Mouse (Mus musculus) kidney, postnatal 10 days (tissue): ENCODE measurements at regions not wholly inside any gene's neighbourhood (a gene's known extent, or its start where the extent isn't known, plus 50 kb on each side); places are given as distances from the start of the nearest gene placed in this dataset.
A peak's percentile ranks its signal among the peaks of the same experiment; 100 is the strongest.

ENCODE experiments used
- DNase-seq: peaks from one replicate; pipeline ENCODE4 v3.0.0; 2021; ENCODE audit warnings: mixed read lengths

DNA sequence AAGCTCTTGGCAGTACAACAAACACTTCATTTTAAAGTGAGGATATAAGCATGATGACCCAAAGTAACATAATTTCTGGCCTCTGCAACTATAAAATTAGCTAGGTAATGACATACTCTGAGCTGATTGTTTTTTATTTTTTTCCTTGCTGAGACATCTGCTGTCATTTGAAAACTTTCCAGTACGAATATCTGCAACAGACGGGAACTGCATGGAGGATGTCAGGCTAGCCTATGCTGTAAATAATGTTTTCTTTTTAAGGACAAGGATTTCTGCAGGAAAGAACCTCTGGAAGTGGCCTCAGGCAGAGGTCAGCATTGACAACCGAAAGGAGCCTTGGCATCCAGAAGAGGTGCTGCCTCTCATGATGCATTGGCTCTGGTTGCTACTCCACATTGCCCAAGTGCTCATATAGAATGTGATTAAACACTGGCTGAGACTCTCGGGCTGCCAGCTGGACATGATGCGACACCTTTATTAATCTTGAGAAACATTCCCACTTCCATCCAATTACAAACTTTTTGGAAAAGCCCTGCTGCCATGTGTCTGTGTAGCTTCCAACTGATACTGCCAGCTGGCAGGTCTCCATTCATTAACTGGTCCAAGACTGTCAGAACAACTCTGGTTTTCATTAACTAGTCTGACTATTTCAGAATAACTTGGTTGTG lies 837.9 kb downstream of the Ryr2 start:
- DNase-seq, result no peak

GRCm38 (mm10) chr13:11247541-11247940 lies 859.2 kb downstream of the Ryr2 start:
- peak; percentile 26 for DNase-seq

- no peak for DNase-seq
Observed at GRCm38 (mm10) chr13:11216671-11217330, 856.2 kb upstream of the Chrm3 start.

DNA sequence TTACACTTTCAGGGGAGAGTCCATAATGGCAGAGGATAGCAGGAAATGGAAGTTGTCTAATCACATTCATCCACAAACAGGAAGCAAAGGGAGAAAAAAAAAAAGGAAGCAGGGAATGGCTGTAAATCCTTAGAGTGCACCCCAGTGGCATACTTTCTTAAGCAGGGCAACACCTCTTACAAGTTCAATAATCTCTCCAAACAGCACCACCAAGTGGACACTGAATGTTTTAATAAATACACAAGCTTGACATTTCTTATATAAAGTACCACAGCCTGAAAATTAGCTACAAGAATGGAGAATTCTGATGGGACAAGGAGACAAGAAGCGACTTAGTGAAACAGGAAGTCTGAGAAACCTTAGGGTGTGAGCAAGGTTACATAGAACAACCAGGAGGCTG lies 849.5 kb upstream of the Chrm3 start:
- no peak for DNase-seq

- DNase-seq, result no peak
Observed at GRCm38 (mm10) chr13:11205216-11205786, 844.7 kb upstream of the Chrm3 start.

DNA sequence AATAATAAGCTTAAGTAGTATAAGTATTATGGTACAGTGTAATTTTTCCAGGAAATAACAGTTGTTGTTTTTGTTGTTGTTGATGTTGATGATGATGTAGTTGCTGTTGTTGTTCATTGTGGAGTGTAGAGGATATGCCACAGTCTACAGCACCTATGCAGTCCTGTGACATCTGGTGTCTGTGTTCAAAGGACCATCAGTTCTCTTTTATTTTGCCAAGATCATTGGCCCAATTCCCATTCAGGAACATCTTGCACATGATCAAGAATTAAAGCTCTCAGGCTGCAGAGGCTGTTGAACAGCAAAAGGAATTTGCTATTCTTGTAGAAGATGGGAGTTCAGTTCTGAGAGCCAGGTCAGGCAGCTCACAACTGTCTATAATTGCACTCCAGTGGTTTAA lies 841.3 kb upstream of the Chrm3 start:
- no peak for DNase-seq

DNA sequence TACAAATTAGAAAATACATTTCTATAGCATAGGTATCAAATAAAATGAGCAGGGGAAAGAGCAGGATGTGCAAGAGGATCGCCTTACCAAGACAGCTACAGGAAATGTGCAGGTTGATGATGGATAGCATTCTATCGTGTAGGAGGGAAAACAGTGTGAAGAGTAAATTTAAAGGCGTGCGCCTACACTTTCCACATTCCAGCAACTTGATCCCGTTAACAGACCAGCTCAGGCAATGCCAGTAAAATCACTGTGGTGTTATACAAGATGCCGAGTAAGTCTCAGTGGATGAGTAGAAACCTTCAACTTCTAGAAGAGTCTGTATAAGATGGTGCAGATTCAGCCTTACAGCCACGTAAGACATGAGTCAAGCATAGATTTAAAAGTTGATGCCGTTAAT lies 831.8 kb upstream of the Chrm3 start:
- DNase-seq, result no peak

DNA sequence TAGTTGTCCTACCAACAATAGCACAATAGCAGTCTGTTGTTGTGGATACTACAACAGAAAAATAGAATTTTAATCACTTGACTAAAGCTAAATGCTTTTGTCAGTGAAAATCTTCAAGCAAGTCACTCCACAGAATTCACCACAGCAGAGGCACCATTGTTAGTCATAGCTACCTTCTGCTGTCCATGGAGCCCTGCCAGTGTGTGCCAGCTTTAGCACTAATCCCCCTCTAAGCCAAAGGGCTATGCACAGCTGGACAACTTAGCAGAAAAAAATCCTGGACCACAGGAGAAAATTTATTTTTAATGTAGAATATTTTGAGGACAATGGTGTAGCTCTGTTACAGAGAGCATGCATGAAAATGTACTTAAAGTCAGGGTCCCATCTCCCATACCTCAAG lies 820.5 kb upstream of the Chrm3 start:
- DNase-seq, result no peak

DNA sequence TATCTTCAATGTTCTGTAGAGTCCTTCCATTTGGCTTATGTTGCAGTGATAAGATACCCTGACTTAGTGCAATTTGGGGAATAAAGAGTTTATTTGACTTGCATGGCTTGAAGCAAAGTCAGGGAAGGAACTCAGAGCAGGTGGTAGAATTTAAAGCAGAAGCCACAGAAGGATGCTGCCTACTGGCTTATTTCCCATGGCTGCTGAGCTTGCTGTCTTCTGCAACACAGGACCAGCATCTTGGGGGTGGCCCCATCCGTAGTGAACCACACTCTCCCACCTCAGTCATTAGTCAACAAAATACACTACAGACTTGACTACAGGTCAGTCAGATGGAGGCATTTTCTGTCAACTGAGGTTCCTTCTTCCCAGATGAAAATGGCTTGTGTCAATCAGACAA lies 819.7 kb upstream of the Chrm3 start:
- no peak for DNase-seq

DNA sequence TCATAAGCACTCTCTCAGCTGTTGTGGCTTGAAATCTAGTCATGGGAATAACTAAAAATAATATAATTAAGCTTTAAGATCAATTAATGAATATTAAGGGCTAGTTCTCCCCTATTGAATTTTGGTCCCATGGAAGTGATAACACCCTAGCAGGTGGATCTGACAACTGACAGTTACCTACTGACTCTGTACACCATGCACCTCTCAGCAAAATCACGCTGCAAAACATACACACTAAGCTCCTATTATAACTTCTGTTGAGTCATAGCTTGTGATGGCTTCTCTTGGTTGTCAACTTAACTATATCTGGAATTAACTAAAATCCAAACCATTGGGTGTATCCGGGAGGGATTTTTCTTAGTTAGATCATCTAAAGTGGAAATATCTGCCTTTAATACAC lies 817.9 kb upstream of the Chrm3 start:
- no peak for DNase-seq

- DNase-seq, result no peak
Observed at GRCm38 (mm10) chr13:11177642-11178420, 817.2 kb upstream of the Chrm3 start.

DNA sequence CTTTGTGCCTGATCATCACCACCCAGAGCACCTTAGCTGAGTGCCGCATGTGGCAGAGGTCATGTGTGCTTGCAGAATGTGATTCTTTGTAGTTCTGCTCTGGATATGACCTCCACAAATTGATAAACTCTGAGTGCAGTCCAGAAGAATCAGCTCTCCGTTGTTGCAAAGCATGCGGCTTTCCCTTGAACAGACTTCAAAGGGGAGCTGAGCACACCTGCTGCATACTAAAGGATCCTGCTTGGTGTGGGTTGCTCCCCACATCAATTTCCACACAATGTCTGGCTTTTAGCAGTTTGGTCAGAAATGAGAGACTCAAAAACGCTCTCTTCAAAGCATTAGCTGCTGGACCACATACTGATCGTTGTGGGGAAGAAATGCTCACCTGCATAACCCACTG lies 806.5 kb upstream of the Chrm3 start:
- DNase-seq, result no peak

GRCm38 (mm10) chr13:11164130-11164529 lies 803.5 kb upstream of the Chrm3 start:
- no peak for DNase-seq

DNA sequence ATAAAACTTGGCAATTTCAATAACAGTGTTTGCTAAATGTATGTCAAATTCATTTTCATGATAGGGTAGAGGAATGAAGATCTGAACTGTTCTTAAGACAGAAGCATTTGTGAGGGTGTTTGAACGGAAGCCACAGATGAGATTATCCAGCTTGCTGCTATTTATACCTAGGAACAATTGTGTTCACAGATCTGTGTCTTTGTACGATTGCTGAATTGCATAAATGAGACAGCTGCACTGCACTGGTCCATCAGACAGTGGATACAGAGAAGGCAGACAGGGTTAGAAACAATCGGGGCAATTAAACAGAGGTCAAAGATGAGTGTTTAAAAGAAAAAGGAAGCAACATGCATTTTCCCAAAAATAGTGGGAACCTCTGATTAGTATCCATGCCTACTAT lies 786.6 kb upstream of the Chrm3 start:
- DNase-seq, result no peak

DNA sequence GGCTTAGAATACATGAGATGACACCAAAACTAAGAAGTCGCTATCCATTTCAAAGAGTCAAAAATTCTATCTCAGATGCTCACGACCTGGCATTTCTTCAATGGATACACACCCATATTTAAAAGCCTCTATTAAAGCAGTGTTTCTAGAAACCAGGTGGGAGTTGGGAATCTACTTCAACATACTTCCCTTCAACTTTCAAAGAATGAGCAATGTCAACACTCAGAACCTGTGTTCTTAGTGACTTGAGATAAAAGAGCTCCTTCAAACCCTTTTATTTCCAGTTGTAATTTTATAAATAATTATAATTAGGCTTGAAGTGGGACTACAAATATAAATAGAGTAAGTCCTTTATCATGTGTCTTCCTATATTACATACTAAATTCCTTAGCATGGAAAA lies 747.0 kb upstream of the Chrm3 start:
- DNase-seq, result no peak

- no peak for DNase-seq
Observed at GRCm38 (mm10) chr13:11106426-11106825, 745.8 kb upstream of the Chrm3 start.

DNA sequence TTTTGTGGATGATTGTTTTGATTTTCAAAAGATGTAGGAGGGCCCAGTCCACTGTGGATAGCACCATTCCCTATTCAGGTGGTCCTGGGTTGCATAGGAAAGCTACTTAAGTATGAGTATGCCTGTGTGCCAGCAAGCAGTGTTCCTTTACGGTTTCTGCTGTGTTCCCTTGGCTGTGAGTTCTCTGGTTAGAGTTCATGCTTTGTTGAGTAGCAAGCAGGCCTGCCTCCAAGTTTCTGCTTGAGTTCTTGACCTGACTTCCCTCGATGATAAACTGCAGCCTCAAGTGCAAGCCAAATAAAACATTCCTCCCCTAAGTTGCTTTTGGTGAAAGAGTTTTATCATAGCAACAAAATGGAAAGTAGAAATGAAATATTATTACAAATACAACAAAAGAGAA lies 744.9 kb upstream of the Chrm3 start:
- peak; percentile 72 for DNase-seq

GRCm38 (mm10) chr13:11099586-11099950 lies 738.9 kb upstream of the Chrm3 start:
- DNase-seq, result no peak

GRCm38 (mm10) chr13:11098899-11099585 lies 738.4 kb upstream of the Chrm3 start:
- peak; percentile 63 for DNase-seq

DNA sequence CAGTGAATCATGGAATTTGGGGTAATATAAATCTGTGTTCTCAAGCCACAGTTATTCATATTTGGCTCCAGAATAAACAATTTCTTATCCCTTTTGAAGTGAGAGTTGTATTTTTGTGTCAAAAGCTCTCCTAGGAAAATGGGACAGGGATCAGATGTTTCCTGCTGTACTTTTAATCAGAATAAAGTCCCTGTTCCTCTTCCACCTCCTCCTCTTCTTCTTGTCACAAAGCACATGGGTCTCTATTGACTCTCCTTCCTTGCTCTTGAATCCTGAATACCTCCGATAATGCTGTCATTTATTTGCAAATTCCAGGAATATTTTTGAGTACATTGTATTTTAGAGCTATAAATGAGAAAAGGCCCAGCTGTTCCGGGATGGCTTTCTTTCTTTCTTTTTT lies 732.3 kb upstream of the Chrm3 start:
- no peak for DNase-seq
